Mouse (Mus musculus) c-Kit-positive CD71-negative TER-119-negative erythroid progenitor cells, embryonic 14.5 days (primary cell): ENCODE measurements around the gene Ninj2.
A peak's percentile ranks its signal among the peaks of the same experiment; 100 is the strongest.
"Not testable (repeated sequence)": the region's sequence is repeated elsewhere in the genome, so short reads cannot be mapped to it uniquely, and the experiment has no call there.

Experiments used
- DNase-seq: peaks from one replicate; pipeline ENCODE4 v3.0.0-alpha.2; 2013; ENCODE audit warnings: low read depth

Gene Ninj2

GRCm38 (mm10) chr6:120093100-120093499, at the start of gene Ninj2:
Ninj2 (plus strand) TSS chr6:120093350.
- no peak for DNase-seq

- DNase-seq: no peak
These were observed 47.7 kb upstream of the Ninj2 start for GRCm38 (mm10) chr6:120045406-120045805.

- DNase-seq: no peak
These were observed 45.4 kb upstream of the Ninj2 start for GRCm38 (mm10) chr6:120047705-120048292.

- no peak for DNase-seq
These were observed 38.7 kb upstream of the Ninj2 start for GRCm38 (mm10) chr6:120054412-120054811.

- no peak for DNase-seq
These were observed 37.2 kb upstream of the Ninj2 start for GRCm38 (mm10) chr6:120055666-120056540.

GRCm38 (mm10) chr6:120062934-120063333, 30.2 kb upstream of the Ninj2 start:
- DNase-seq: no peak

GRCm38 (mm10) chr6:120064627-120065026, 28.5 kb upstream of the Ninj2 start:
- DNase-seq: no peak

GRCm38 (mm10) chr6:120065552-120066177, 27.5 kb upstream of the Ninj2 start:
- no peak for DNase-seq

- DNase-seq: no peak
These were observed 23.6 kb upstream of the Ninj2 start for GRCm38 (mm10) chr6:120069546-120069945.

- DNase-seq: no peak
These were observed 20.5 kb upstream of the Ninj2 start for GRCm38 (mm10) chr6:120072630-120073029.

GRCm38 (mm10) chr6:120076619-120077450, 16.3 kb upstream of the Ninj2 start:
- DNase-seq: no peak

- DNase-seq: no peak
These were observed 13.6 kb upstream of the Ninj2 start for GRCm38 (mm10) chr6:120079547-120079946.

GRCm38 (mm10) chr6:120081516-120081915, 11.6 kb upstream of the Ninj2 start:
- DNase-seq: no peak

GRCm38 (mm10) chr6:120082251-120082950, 10.7 kb upstream of the Ninj2 start:
- no peak for DNase-seq

GRCm38 (mm10) chr6:120082951-120083411, 10.2 kb upstream of the Ninj2 start:
- DNase-seq: peak; percentile 74

GRCm38 (mm10) chr6:120083442-120083841, 9.7 kb upstream of the Ninj2 start:
- no peak for DNase-seq

- no peak for DNase-seq
These were observed 8.2 kb upstream of the Ninj2 start for GRCm38 (mm10) chr6:120084983-120085382.

- DNase-seq: no peak
These were observed 7.3 kb upstream of the Ninj2 start for GRCm38 (mm10) chr6:120085832-120086231.

GRCm38 (mm10) chr6:120087041-120087440, 6.1 kb upstream of the Ninj2 start:
- not testable (repeated sequence) for DNase-seq

GRCm38 (mm10) chr6:120090712-120091248, 2.4 kb upstream of the Ninj2 start:
- no peak for DNase-seq

- DNase-seq: no peak
These were observed 1.2 kb upstream of the Ninj2 start for GRCm38 (mm10) chr6:120091956-120092355.
